Mouse (Mus musculus) hindbrain, embryonic 15.5 days (tissue): ENCODE results near the gene Ankrd10. TPM values are rescaled to one million over a fixed set of nuclear protein-coding genes. Genes with fewer than 3 reads are reported as not detected.

Experiments used
- ATAC-seq: fragments of 200-750 bp; cut with Nextera tagmentation; 2 replicates; pipeline ENCODE4 v1.8.0; 2017; ENCODE audit warnings: low read depth, moderate number of reproducible peaks, moderate TSS enrichment; ENCODE audit not compliant: low FRiP score
- H3K27ac ChIP-seq: fragments of 300-500 bp; sonication (generic); replicated peaks from 2 replicates; pipeline ENCODE4 v1.5.1; 2015; ENCODE audit warnings: mild to moderate bottlenecking, inconsistent platforms
- H3K27me3 ChIP-seq: fragments of 300-500 bp; sonication (generic); 2 replicates; pipeline ENCODE4 v1.6.1; 2015; ENCODE audit warnings: control low read depth, inconsistent platforms
- H3K36me3 ChIP-seq: fragments of 300-500 bp; sonication (generic); 2 replicates; pipeline ENCODE4 v1.6.1; 2015; ENCODE audit warnings: control low read depth, inconsistent platforms
- H3K4me1 ChIP-seq: fragments of 300-500 bp; sonication (generic); replicated peaks from 2 replicates; pipeline ENCODE4 v1.6.1; 2015; ENCODE audit warnings: control low read depth, inconsistent platforms
- H3K4me2 ChIP-seq: fragments of 300-500 bp; sonication (generic); 2 replicates; pipeline ENCODE4 v1.6.1; 2015; ENCODE audit warnings: moderate library complexity, mild to moderate bottlenecking, inconsistent platforms
- H3K4me3 ChIP-seq: fragments of 300-500 bp; sonication (generic); 2 replicates; pipeline ENCODE4 v1.5.1; 2015; ENCODE audit warnings: mild to moderate bottlenecking, inconsistent platforms
- H3K9ac ChIP-seq: fragments of 300-500 bp; sonication (generic); 2 replicates; pipeline ENCODE4 v1.6.1; 2015; ENCODE audit warnings: inconsistent platforms
- H3K9me3 ChIP-seq: fragments of 300-500 bp; sonication (generic); 2 replicates; pipeline ENCODE4 v1.6.1; 2016; ENCODE audit warnings: control low read depth, inconsistent platforms
- WGBS: fragments of 180-500 bp; shearing (Covaris S2); methylation state at CpG from one replicate; pipeline ENCODE4 v1.1.7; 2015; 5-methylcytosine and 5-hydroxymethylcytosine counted together
- polyA plus RNA-seq: library from polyadenylated mRNA; unstranded; fragments of >200 nt; fragmentation: Nextera tagmentation; extraction: Ambion mirVana; gene quantifications from 2 replicates; pipeline ENCODE4 v1.2.1, GENCODE M21; 2015

Gene Ankrd10
- polyA plus RNA-seq, 1 experiment from 2014 or later: 82.8 TPM

DNA sequence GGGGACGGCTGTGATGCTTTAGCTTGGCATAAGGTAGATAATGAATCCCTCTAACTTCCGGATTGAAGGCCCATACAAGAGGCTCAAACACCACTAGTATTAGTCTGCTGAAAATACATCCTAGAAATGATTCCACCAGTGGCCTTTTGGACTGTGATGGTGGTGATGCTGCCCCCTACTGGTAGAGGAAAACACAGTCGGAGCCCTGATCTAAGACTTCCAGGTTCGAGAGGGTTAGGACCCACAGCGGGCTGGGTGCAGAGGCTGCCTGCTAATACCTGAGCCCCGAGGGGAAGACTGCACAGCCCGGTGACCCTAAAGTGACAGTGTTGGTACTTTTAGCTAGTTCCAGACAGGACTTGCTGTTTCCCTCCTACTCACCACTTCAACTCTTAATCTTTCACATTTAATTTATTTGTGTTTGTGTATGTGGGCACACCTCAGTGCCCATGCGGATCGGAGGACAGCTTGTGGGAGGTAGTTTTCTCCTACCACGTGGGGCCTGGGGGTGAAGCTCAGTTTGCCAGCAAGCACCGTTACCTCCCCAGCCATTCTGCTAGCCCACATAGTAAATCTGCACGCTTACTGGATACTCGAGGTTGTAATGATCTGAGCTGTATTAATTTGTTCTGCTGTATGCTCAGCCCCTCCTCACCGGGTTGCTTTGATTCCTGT lies 33.4 kb downstream of the Ankrd10 start:
- peak; percentile 66; the same call in 1 of the 2 replicates for ATAC-seq
- no peaks in the 10 kb centered on the region for H3K27me3 ChIP-seq
- no peak overlapping the region for H3K27ac ChIP-seq
- no peak overlapping the region for H3K4me2 ChIP-seq
- H3K9me3 ChIP-seq: no peaks in the 10 kb centered on the region
- H3K9ac ChIP-seq: no peak overlapping the region
- WGBS: 44% methylated on average over 14 of the region's 14 CpGs
- no peaks in the 10 kb centered on the region for H3K4me1 ChIP-seq
- no peak overlapping the region for H3K4me3 ChIP-seq
- H3K36me3 ChIP-seq: 0 out of 2 replicates have a peak, but pooled peaks cover 4% of the 10 kb centered on the region

- no peak for ATAC-seq
- WGBS: 95% methylated on average over 5 of the region's 5 CpGs
- H3K27ac ChIP-seq: no peak overlapping the region
- no peaks in the 10 kb centered on the region for H3K9me3 ChIP-seq
- no peak overlapping the region for H3K9ac ChIP-seq
- no peak overlapping the region for H3K4me2 ChIP-seq
- H3K4me3 ChIP-seq: no peak overlapping the region
- H3K36me3 ChIP-seq: no peaks in the 10 kb centered on the region
- no peaks in the 10 kb centered on the region for H3K27me3 ChIP-seq
- H3K4me1 ChIP-seq: no peaks in the 10 kb centered on the region
These were observed 35.1 kb downstream of the Ankrd10 start for GRCm38 (mm10) chr8:11600301-11600951.

GRCm38 (mm10) chr8:11593222-11593884 lies 42.2 kb downstream of the Ankrd10 start:
- 78% methylated on average over 12 of the region's 12 CpGs for WGBS
- no peaks in the 10 kb centered on the region for H3K9me3 ChIP-seq
- ATAC-seq: no peak
- no peak overlapping the region for H3K9ac ChIP-seq
- no peak overlapping the region for H3K27ac ChIP-seq
- H3K36me3 ChIP-seq: no peaks in the 10 kb centered on the region
- H3K4me3 ChIP-seq: no peak overlapping the region
- H3K27me3 ChIP-seq: no peaks in the 10 kb centered on the region
- H3K4me2 ChIP-seq: no peak overlapping the region
- H3K4me1 ChIP-seq: no peaks in the 10 kb centered on the region

DNA sequence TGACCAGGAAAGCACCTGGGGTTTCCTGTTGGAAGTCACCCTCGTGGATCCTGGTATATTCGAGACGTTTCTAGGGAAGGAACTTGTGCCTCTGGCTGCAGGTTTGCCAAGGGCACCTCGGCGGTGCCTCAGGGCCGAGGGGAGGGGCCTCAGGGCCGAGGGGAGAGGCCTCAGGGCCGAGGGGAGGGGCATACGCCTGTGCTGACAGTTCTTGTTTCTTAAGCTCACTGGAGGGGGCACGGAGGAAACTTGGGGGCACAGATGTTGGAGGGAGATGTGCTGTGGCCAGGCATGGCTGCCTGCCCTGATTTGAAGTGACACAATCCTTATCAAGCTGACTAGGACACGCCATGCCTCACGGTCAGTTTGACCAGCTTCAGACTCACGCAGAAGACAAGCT lies 43.3 kb downstream of the Ankrd10 start:
- no peak overlapping the region for H3K9ac ChIP-seq
- H3K4me1 ChIP-seq: no peaks in the 10 kb centered on the region
- H3K27ac ChIP-seq: no peak overlapping the region
- no peaks in the 10 kb centered on the region for H3K9me3 ChIP-seq
- whole genome bisulfite sequencing: 51% methylated on average over 13 of the region's 13 CpGs
- no peak for ATAC-seq
- H3K27me3 ChIP-seq: no peaks in the 10 kb centered on the region
- H3K36me3 ChIP-seq: no peaks in the 10 kb centered on the region
- no peak overlapping the region for H3K4me2 ChIP-seq
- H3K4me3 ChIP-seq: no peak overlapping the region

DNA sequence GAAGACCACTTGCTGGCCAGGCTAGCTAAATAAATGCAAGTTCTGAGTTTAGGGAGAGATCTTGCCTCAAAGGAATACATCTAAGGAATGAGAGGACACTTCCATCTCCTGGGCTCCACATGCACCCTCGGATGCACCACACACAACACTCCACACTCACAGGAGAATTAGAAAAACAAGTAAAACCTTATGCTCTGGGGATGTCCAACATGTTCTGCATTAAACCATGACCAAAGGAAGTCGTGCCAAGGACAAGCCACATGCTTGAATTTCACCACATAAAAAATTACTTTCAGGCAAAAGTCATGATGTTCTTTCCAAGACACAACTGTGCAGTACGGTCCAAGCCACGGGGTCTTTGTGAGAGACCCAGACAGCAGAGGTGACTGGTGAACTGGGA lies 43.7 kb downstream of the Ankrd10 start:
- Histone ChIP-seq H3K4me2 (no peak overlapping the region), H3K9me3 (no peaks in the 10 kb centered on the region), H3K4me1 (no peaks in the 10 kb centered on the region), H3K27me3 (no peaks in the 10 kb centered on the region), H3K36me3 (no peaks in the 10 kb centered on the region), H3K9ac (no peak overlapping the region), H3K4me3 (no peak overlapping the region), H3K27ac (no peak overlapping the region)
- WGBS: 85% methylated on average over 4 of the region's 4 CpGs
- no peak for ATAC-seq

DNA sequence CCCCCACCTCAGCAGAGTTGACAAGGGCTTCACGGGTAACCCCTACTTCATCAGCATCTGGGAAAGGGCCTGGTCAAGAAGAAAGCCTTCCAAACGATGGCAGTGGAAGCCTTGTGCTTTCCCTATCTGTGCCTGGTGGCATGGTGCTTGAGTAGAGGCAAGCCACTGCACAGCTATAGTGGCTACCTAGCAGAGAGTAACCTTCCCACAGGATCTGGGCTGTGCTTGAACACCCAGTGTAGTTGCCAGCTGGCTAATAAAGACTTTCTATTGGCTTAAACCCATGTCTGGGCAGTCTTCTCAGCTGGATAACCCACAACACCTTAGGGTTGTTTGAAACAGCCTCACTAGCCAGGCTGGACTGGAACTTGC lies 49.2 kb downstream of the Ankrd10 start:
- H3K36me3 ChIP-seq: no peaks in the 10 kb centered on the region
- no peak for ATAC-seq
- no peaks in the 10 kb centered on the region for H3K4me1 ChIP-seq
- no peak overlapping the region for H3K4me2 ChIP-seq
- H3K4me3 ChIP-seq: no peak overlapping the region
- 81% methylated on average over 2 of the region's 2 CpGs for WGBS
- H3K9ac ChIP-seq: no peak overlapping the region
- H3K27ac ChIP-seq: no peak overlapping the region
- H3K9me3 ChIP-seq: no peaks in the 10 kb centered on the region
- H3K27me3 ChIP-seq: no peaks in the 10 kb centered on the region

GRCm38 (mm10) chr8:11585513-11586373 lies 49.8 kb downstream of the Ankrd10 start:
- Histone ChIP-seq H3K27me3 (no peaks in the 10 kb centered on the region), H3K9ac (no peak overlapping the region), H3K4me2 (no peak overlapping the region), H3K27ac (no peak overlapping the region), H3K4me3 (no peak overlapping the region), H3K9me3 (no peaks in the 10 kb centered on the region), H3K4me1 (no peaks in the 10 kb centered on the region), H3K36me3 (no peaks in the 10 kb centered on the region)
- no peak for ATAC-seq
- 85% methylated on average over 21 of the region's 21 CpGs for WGBS

GRCm38 (mm10) chr8:11575604-11576384 lies 59.8 kb downstream of the Ankrd10 start:
- WGBS: 56% methylated on average over 16 of the region's 16 CpGs
- Histone ChIP-seq H3K27ac (no peak overlapping the region), H3K4me3 (no peak overlapping the region), H3K27me3 (no peaks in the 10 kb centered on the region), H3K9me3 (no peaks in the 10 kb centered on the region), H3K4me1 (no peaks in the 10 kb centered on the region), H3K4me2 (no peak overlapping the region), H3K9ac (no peak overlapping the region), H3K36me3 (no peaks in the 10 kb centered on the region)
- no peak for ATAC-seq

DNA sequence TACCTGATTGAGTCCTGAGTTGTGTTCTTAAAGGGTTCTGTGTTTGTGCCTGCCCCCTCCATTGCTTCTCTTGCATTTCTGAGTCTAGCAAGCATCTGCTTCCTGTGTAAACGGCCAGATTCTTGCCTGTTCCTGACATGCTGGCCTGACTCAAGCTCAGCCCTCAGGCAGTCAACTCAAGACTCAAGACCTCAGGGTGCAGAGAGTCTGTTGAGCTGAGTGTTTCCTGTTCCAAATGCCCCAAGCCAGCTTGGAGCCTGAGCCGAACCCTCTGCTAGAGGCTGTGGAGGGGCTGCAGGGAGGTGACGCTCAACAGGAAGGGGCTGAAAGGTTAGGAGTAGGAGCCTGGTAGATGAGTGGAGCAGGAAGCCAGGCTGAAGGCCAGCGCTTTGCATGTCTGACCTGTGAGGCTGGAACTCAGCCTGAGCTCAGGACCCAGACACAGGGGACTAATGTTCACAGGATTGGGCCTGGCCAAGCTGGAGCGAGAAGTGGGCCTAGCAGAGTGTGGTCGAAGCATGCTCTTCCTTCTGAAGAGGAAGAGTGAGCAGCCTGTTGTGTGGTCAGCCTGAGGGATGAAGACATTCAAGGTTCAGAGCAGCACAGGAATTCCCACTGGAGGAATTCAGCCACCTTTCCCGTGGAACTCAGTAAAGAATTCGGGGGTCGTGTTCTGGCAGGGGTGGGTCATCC lies 60.5 kb downstream of the Ankrd10 start:
- H3K27me3 ChIP-seq: no peaks in the 10 kb centered on the region
- no peak overlapping the region for H3K4me3 ChIP-seq
- H3K9ac ChIP-seq: no peak overlapping the region
- H3K4me1 ChIP-seq: no peaks in the 10 kb centered on the region
- no peak for ATAC-seq
- H3K36me3 ChIP-seq: no peaks in the 10 kb centered on the region
- no peaks in the 10 kb centered on the region for H3K9me3 ChIP-seq
- H3K4me2 ChIP-seq: no peak overlapping the region
- H3K27ac ChIP-seq: no peak overlapping the region
- 82% methylated on average over 9 of the region's 9 CpGs for WGBS

GRCm38 (mm10) chr8:11572428-11572827 lies 63.1 kb downstream of the Ankrd10 start:
- no peak for ATAC-seq
- Histone ChIP-seq H3K4me1 (no peaks in the 10 kb centered on the region), H3K4me3 (no peak overlapping the region), H3K9ac (no peak overlapping the region), H3K9me3 (no peaks in the 10 kb centered on the region), H3K27ac (no peak overlapping the region), H3K4me2 (no peak overlapping the region), H3K27me3 (no peaks in the 10 kb centered on the region), H3K36me3 (no peaks in the 10 kb centered on the region)
- 80% methylated on average over 6 of the region's 6 CpGs for WGBS

DNA sequence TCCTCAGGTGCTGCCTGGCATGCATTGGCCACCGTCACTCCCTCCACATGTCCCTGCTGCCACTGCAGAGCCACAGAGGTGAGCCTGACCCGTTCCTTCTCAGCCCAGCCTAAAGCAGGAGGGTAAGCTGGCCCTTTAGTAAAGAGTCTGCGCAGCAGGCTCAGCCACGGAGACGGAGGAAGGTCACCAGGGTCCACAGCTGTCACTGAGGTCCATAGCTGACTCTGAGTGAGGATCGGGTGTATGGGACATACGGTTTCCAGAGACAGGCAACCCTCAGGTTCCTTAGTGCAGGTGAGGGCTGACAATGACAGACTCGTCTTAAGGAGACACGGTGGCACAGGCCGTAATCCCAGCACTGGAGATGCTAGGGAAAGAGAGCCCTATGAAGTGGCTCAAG lies 63.6 kb downstream of the Ankrd10 start:
- 90% methylated on average over 10 of the region's 10 CpGs for WGBS
- H3K27me3 ChIP-seq: no peaks in the 10 kb centered on the region
- no peak overlapping the region for H3K9ac ChIP-seq
- no peak overlapping the region for H3K4me2 ChIP-seq
- H3K27ac ChIP-seq: no peak overlapping the region
- H3K36me3 ChIP-seq: no peaks in the 10 kb centered on the region
- no peaks in the 10 kb centered on the region for H3K4me1 ChIP-seq
- H3K4me3 ChIP-seq: no peak overlapping the region
- H3K9me3 ChIP-seq: no peaks in the 10 kb centered on the region
- no peak for ATAC-seq
